Comparison of ENCODE assay signal across 10 mouse cellular contexts in genomic region chr12:102672857-102673839, GRCm38 (mm10). TPM values are rescaled to one million over a fixed set of nuclear protein-coding genes. Genes with fewer than 3 reads are reported as not detected.
DNase-seq lines count a peak whose midpoint lies in the region; TF ChIP-seq lines count a peak whose summit lies in the region.
"Had no signal": no experiment of that assay in that cellular context is flagged by ENCODE, and none has a peak within 500 bp of the region (broad histone marks: within the 10 kb centered on the region; RNA-seq: fewer than 3 reads in every experiment).

No protein-coding gene starts in this region.

- peak; percentile 68 to 73 for DNase-seq in cerebellum, adult 18-20 months
- DNase-seq in cerebellum, postnatal 4 days (ENCODE audit: low spot score in 2 of 2), result no peak
- peak in 1 of 2 experiments; percentile 26 for DNase-seq in spleen, adult 2 months (ENCODE audit: low read depth in 1 of 2, low spot score in 2 of 2)
- no peak for DNase-seq in spleen, postnatal 4 days (ENCODE audit: low spot score in 2 of 2)
- DNase-seq in heart, postnatal 4 days, result peak; percentile 24
- DNase-seq in splenic B cell, adult 2 months (ENCODE audit: low read depth, low spot score), result peak; percentile 36
- DNase-seq in retina, embryonic 14.5 days (ENCODE audit: low spot score), result no peak
- no peak for DNase-seq in lung, postnatal 36 days
- DNase-seq: adrenal gland, adult 2 months; liver, embryonic 13.5 days had no signal

- no peaks in the 10 kb centered on the region for H3K36me3 ChIP-seq in spleen, adult 2 months (ENCODE audit: control insufficient read depth, insufficient read depth, low read length)
- no peaks in the 10 kb centered on the region for H3K36me3 ChIP-seq in splenic B cell, adult 2 months (ENCODE audit: control insufficient read depth, insufficient read depth, low read length, poor library complexity, severe bottlenecking)
- H3K36me3 ChIP-seq: liver, embryonic 13.5 days had no signal

- H3K27me3 ChIP-seq in spleen, adult 2 months (ENCODE audit: control insufficient read depth, insufficient read depth, low read length), result no peaks in the 10 kb centered on the region
- no peaks in the 10 kb centered on the region for H3K27me3 ChIP-seq in splenic B cell, adult 2 months (ENCODE audit: control insufficient read depth, insufficient read depth, low read length, poor library complexity, severe bottlenecking)
- H3K27me3 ChIP-seq: liver, embryonic 13.5 days had no signal

- no peak for TF ChIP-seq POLR2A in spleen, adult 2 months (IDR thresholded peaks at IDR 0.05; ENCODE audit: low read depth, low read length)

- 37% methylated on average over 20 of the region's 20 CpGs for WGBS in spleen, adult 2 months

- peaks cover 38% of the 10 kb centered on the region; the same call in 1 of the 2 replicates for H3K4me1 ChIP-seq in spleen, adult 2 months (ENCODE audit: control insufficient read depth, insufficient read depth, insufficient read length)

- peak overlapping the region; percentile 57 for H3K27ac ChIP-seq in spleen, adult 2 months (ENCODE audit: insufficient read depth, low read length)
- H3K27ac ChIP-seq: liver, embryonic 13.5 days had no signal

- TF ChIP-seq CTCF in spleen, adult 2 months (IDR thresholded peaks at IDR 0.05; ENCODE audit: extremely low read depth, insufficient read depth, insufficient read length, insufficient replicate concordance), result no peak

- H3K4me3 ChIP-seq in spleen, adult 2 months (ENCODE audit: extremely low read depth, insufficient read depth, insufficient read length), result no peak overlapping the region
- H3K4me3 ChIP-seq: liver, embryonic 13.5 days had no signal

RNA-seq across cellular contexts. Expression of gene Itpk1, which starts 31.6 kb away (rescaled TPM):
- 21.1 and 22.2 TPM in 2 replicates for polyA plus RNA-seq in spleen, adult 2 months (2012; rRNA removed)
- 1 to 10 TPM; 7.5 to 7.9 TPM for total RNA-seq in heart, postnatal 4 days (2021)

Comparison
In these comparisons a context has a peak if more than half of its experiments do, and no peak if none do; other contexts are left out.
1. DNase-seq: peak in cerebellum, adult 18-20 months (2 of 2), heart, postnatal 4 days (single experiment) and splenic B cell, adult 2 months (single experiment); none in cerebellum, postnatal 4 days (0 of 2), spleen, postnatal 4 days (0 of 2), retina, embryonic 14.5 days (single experiment) and lung, postnatal 36 days (single experiment).